Mouse (Mus musculus): ENCODE results near the gene Rasgef1b. TPM values are rescaled to one million over a fixed set of nuclear protein-coding genes. Genes with fewer than 3 reads are reported as not detected.
A peak's percentile ranks its signal among the peaks of the same experiment; 100 is the strongest.

The Rasgef1b gene
- polyA plus RNA-seq, 1 experiment from 2014 or later = 59.7 TPM

GRCm38 (mm10) chr5:99284369-99284768 is 444.5 kb downstream of the Rasgef1b start:
- Histone ChIP-seq H3K4me2 (ENCODE audit: low read length) (no peak overlapping the region), H3K4me3 (ENCODE audit: low read depth, low read length) (no peak overlapping the region), H3K9ac (ENCODE audit: low read depth, low read length) (no peak overlapping the region), H3K36me3 (ENCODE audit: control insufficient read depth, insufficient read depth, low read length) (no peaks in the 10 kb centered on the region), H3K9me3 (replicated peaks; ENCODE audit: control insufficient read depth, low read length, poor library complexity, severe bottlenecking) (peaks cover 3% of the 10 kb centered on the region; the same call in 1 of the 2 replicates), H3K27ac (ENCODE audit: low read length) (no peak overlapping the region), H3K4me1 (ENCODE audit: control insufficient read depth, insufficient read depth, low read length) (no peaks in the 10 kb centered on the region), H3K27me3 (ENCODE audit: control insufficient read depth, insufficient read depth, low read depth, low read length) (no peaks in the 10 kb centered on the region)
- no peak for ATAC-seq
- 96% methylated on average over 7 of the region's 7 CpGs for WGBS

DNA sequence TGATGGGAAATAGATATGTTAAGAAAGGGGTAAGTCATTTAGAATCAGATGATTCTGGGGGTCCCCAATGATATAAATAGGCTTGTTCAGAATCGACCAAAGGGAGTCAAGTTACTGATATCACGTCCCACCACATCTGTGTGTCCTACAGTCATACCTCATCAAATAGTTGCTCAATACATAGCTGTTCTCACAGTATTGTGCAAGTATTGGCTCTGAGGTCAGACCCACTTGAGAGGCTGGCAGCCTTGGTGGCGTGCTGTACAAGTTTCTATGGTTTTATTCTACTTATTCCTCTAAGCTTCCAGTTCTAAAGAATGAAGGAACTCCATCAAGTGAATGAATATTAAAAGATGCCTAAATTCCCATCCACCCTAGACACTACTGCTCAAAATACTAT is 445.2 kb downstream of the Rasgef1b start:
- Histone ChIP-seq H3K27ac (ENCODE audit: low read length) (no peak overlapping the region), H3K9me3 (replicated peaks; ENCODE audit: control insufficient read depth, low read length, poor library complexity, severe bottlenecking) (peaks cover 3% of the 10 kb centered on the region; the same call in 1 of the 2 replicates), H3K27me3 (ENCODE audit: control insufficient read depth, insufficient read depth, low read depth, low read length) (no peaks in the 10 kb centered on the region), H3K4me1 (ENCODE audit: control insufficient read depth, insufficient read depth, low read length) (no peaks in the 10 kb centered on the region), H3K4me2 (ENCODE audit: low read length) (no peak overlapping the region), H3K4me3 (ENCODE audit: low read depth, low read length) (no peak overlapping the region), H3K9ac (ENCODE audit: low read depth, low read length) (no peak overlapping the region), H3K36me3 (ENCODE audit: control insufficient read depth, insufficient read depth, low read length) (no peaks in the 10 kb centered on the region)
- ATAC-seq = no peak
- WGBS = 88% methylated on average over 3 of the region's 3 CpGs

GRCm38 (mm10) chr5:99280536-99280935 is 448.3 kb downstream of the Rasgef1b start:
- no peak overlapping the region for H3K27ac ChIP-seq (ENCODE audit: low read length)
- H3K27me3 ChIP-seq (ENCODE audit: control insufficient read depth, insufficient read depth, low read depth, low read length) = no peaks in the 10 kb centered on the region
- H3K9ac ChIP-seq (ENCODE audit: low read depth, low read length) = no peak overlapping the region
- no peak overlapping the region for H3K4me2 ChIP-seq (ENCODE audit: low read length)
- no peak overlapping the region for H3K4me3 ChIP-seq (ENCODE audit: low read depth, low read length)
- no peak for ATAC-seq
- 76% methylated on average over 5 of the region's 5 CpGs for WGBS
- peaks cover 3% of the 10 kb centered on the region; the same call in 1 of the 2 replicates for H3K9me3 ChIP-seq (replicated peaks; ENCODE audit: control insufficient read depth, low read length, poor library complexity, severe bottlenecking)
- no peaks in the 10 kb centered on the region for H3K4me1 ChIP-seq (ENCODE audit: control insufficient read depth, insufficient read depth, low read length)
- no peaks in the 10 kb centered on the region for H3K36me3 ChIP-seq (ENCODE audit: control insufficient read depth, insufficient read depth, low read length)

GRCm38 (mm10) chr5:99279016-99279757 is 449.7 kb downstream of the Rasgef1b start:
- no peaks in the 10 kb centered on the region for H3K36me3 ChIP-seq (ENCODE audit: control insufficient read depth, insufficient read depth, low read length)
- no peak for ATAC-seq
- no peak overlapping the region for H3K4me3 ChIP-seq (ENCODE audit: low read depth, low read length)
- H3K9ac ChIP-seq (ENCODE audit: low read depth, low read length) = no peak overlapping the region
- H3K4me2 ChIP-seq (ENCODE audit: low read length) = no peak overlapping the region
- peaks cover 3% of the 10 kb centered on the region; the same call in 1 of the 2 replicates for H3K9me3 ChIP-seq (replicated peaks; ENCODE audit: control insufficient read depth, low read length, poor library complexity, severe bottlenecking)
- H3K4me1 ChIP-seq (ENCODE audit: control insufficient read depth, insufficient read depth, low read length) = peaks cover 5% of the 10 kb centered on the region
- WGBS = 63% methylated on average over 9 of the region's 9 CpGs
- no peaks in the 10 kb centered on the region for H3K27me3 ChIP-seq (ENCODE audit: control insufficient read depth, insufficient read depth, low read depth, low read length)
- no peak overlapping the region for H3K27ac ChIP-seq (ENCODE audit: low read length)

DNA sequence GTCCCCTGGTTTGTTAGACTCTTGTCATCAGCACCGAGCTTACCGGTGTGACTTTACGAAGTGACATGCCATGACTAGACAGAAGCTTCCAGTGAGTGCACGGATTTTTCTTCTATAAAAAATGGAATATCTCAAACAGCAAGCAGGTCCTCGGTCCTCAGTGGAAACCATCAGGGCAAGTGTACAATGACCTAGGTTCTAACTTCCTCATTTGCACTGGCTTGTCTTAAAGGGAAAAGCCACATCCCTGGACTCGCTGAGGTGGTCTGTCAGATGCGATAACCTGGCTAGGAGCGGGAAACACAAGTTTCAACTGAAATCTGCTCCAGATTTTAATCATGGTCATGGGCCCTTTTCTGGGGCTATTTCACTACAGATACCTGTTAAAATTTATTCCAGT is 450.5 kb downstream of the Rasgef1b start:
- Histone ChIP-seq H3K27ac (ENCODE audit: low read length) (no peak overlapping the region), H3K4me1 (ENCODE audit: control insufficient read depth, insufficient read depth, low read length) (peaks cover 13% of the 10 kb centered on the region), H3K27me3 (ENCODE audit: control insufficient read depth, insufficient read depth, low read depth, low read length) (no peaks in the 10 kb centered on the region), H3K9me3 (replicated peaks; ENCODE audit: control insufficient read depth, low read length, poor library complexity, severe bottlenecking) (peaks cover 3% of the 10 kb centered on the region; the same call in 1 of the 2 replicates), H3K9ac (ENCODE audit: low read depth, low read length) (no peak overlapping the region), H3K36me3 (ENCODE audit: control insufficient read depth, insufficient read depth, low read length) (no peaks in the 10 kb centered on the region), H3K4me2 (ENCODE audit: low read length) (no peak overlapping the region), H3K4me3 (ENCODE audit: low read depth, low read length) (no peak overlapping the region)
- no peak for ATAC-seq
- 94% methylated on average over 8 of the region's 8 CpGs for WGBS

GRCm38 (mm10) chr5:99277536-99277935 is 451.3 kb downstream of the Rasgef1b start:
- Histone ChIP-seq H3K9ac (ENCODE audit: low read depth, low read length) (no peak overlapping the region), H3K36me3 (ENCODE audit: control insufficient read depth, insufficient read depth, low read length) (no peaks in the 10 kb centered on the region), H3K4me3 (ENCODE audit: low read depth, low read length) (no peak overlapping the region), H3K4me1 (ENCODE audit: control insufficient read depth, insufficient read depth, low read length) (peaks cover 15% of the 10 kb centered on the region), H3K27ac (ENCODE audit: low read length) (no peak overlapping the region), H3K4me2 (ENCODE audit: low read length) (no peak overlapping the region), H3K9me3 (replicated peaks; ENCODE audit: control insufficient read depth, low read length, poor library complexity, severe bottlenecking) (peaks cover 3% of the 10 kb centered on the region; the same call in 1 of the 2 replicates), H3K27me3 (ENCODE audit: control insufficient read depth, insufficient read depth, low read depth, low read length) (no peaks in the 10 kb centered on the region)
- 77% methylated on average over 9 of the region's 9 CpGs for WGBS
- no peak for ATAC-seq

DNA sequence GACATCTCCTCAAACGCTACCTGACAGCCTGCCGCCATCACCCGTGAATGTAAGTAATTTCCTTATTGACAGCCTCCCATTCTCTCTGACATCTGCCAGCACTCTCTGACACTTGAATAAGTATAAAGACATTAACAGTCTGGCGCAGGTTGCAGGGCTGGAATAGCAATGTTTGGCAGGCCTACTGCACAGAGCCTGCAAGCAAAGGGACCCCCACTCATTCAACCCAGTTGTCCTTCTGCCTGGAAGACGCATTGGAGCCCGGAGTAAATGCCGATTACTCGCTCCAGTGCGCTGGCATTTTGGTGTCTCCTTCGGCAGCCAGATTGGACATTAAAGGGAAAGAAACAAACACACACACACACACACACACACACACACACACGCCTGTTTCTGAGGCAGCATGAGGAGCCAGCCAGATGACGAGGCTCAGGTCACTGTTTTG is 454.7 kb downstream of the Rasgef1b start:
- Histone ChIP-seq H3K9ac (ENCODE audit: low read depth, low read length) (0 out of 2 replicates have a peak overlapping the region, but pooled peaks have one; percentile 35), H3K27ac (ENCODE audit: low read length) (peak overlapping the region; percentile 69), H3K9me3 (replicated peaks; ENCODE audit: control insufficient read depth, low read length, poor library complexity, severe bottlenecking) (no peaks in the 10 kb centered on the region), H3K4me3 (ENCODE audit: low read depth, low read length) (no peak overlapping the region), H3K4me2 (ENCODE audit: low read length) (peak overlapping the region; percentile 37), H3K36me3 (ENCODE audit: control insufficient read depth, insufficient read depth, low read length) (no peaks in the 10 kb centered on the region), H3K27me3 (ENCODE audit: control insufficient read depth, insufficient read depth, low read depth, low read length) (no peaks in the 10 kb centered on the region), H3K4me1 (ENCODE audit: control insufficient read depth, insufficient read depth, low read length) (peaks cover 15% of the 10 kb centered on the region)
- WGBS = 9% methylated on average over 12 of the region's 12 CpGs
- ATAC-seq = peak; percentile 92

DNA sequence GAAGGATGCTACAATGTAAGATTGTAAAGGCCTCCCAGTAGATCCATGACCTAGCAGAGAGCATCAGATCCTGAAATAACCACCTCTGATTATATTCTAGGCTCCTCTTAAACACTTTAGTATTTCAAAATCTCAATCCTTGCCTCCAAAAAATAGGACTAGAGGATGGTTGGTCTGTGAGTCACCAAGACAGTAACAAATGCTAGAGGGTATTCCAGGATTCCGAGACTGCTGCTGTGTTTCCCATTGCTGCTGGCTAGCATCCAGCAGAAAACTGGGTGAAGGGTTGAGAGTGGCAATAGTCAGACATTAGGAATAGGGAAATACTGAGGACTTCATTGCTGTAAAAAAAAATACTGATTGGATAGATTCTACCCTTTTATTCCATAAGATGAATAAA is 457.3 kb downstream of the Rasgef1b start:
- WGBS = 88% methylated on average over 1 of the region's 1 CpGs
- no peaks in the 10 kb centered on the region for H3K9me3 ChIP-seq (replicated peaks; ENCODE audit: control insufficient read depth, low read length, poor library complexity, severe bottlenecking)
- H3K36me3 ChIP-seq (ENCODE audit: control insufficient read depth, insufficient read depth, low read length) = no peaks in the 10 kb centered on the region
- no peak overlapping the region for H3K27ac ChIP-seq (ENCODE audit: low read length)
- no peaks in the 10 kb centered on the region for H3K27me3 ChIP-seq (ENCODE audit: control insufficient read depth, insufficient read depth, low read depth, low read length)
- no peak overlapping the region for H3K4me2 ChIP-seq (ENCODE audit: low read length)
- H3K4me1 ChIP-seq (ENCODE audit: control insufficient read depth, insufficient read depth, low read length) = peaks cover 15% of the 10 kb centered on the region
- ATAC-seq = no peak
- H3K4me3 ChIP-seq (ENCODE audit: low read depth, low read length) = no peak overlapping the region
- no peak overlapping the region for H3K9ac ChIP-seq (ENCODE audit: low read depth, low read length)

DNA sequence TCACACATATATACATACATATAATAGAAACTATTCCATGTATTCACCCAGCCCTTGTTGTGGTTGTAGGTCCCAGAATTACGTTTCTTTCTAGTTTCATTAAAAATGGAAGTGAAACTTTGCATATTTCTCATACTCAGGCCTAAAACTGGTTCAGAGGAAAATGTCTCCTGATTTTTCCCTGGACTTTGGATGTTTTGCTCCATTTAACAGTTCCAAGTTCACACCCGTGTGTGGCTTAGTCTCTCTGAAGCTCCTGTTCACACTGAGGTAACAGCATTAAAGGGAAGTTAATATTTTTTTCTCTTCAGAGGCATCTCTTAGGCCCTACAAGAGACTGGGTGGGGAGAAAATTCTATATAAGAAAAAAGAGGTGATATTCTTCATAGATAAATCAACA is 459.7 kb downstream of the Rasgef1b start:
- Histone ChIP-seq H3K27me3 (ENCODE audit: control insufficient read depth, insufficient read depth, low read depth, low read length) (no peaks in the 10 kb centered on the region), H3K9ac (ENCODE audit: low read depth, low read length) (no peak overlapping the region), H3K4me1 (ENCODE audit: control insufficient read depth, insufficient read depth, low read length) (peaks cover 9% of the 10 kb centered on the region), H3K27ac (ENCODE audit: low read length) (no peak overlapping the region), H3K4me3 (ENCODE audit: low read depth, low read length) (no peak overlapping the region), H3K4me2 (ENCODE audit: low read length) (no peak overlapping the region), H3K9me3 (replicated peaks; ENCODE audit: control insufficient read depth, low read length, poor library complexity, severe bottlenecking) (no peaks in the 10 kb centered on the region), H3K36me3 (ENCODE audit: control insufficient read depth, insufficient read depth, low read length) (no peaks in the 10 kb centered on the region)
- 91% methylated on average over 2 of the region's 2 CpGs for WGBS
- no peak for ATAC-seq

Data from midbrain, embryonic 16.5 days (tissue).